Mouse (Mus musculus) hindbrain, postnatal 0 days (tissue): Measurements from ENCODE around the gene Sstr4. TPM values are rescaled to one million over a fixed set of nuclear protein-coding genes. Genes with fewer than 3 reads are reported as not detected.

Experiments used
- ATAC-seq: fragments of 200-750 bp; cut with Nextera tagmentation; 2 replicates; pipeline ENCODE4 v1.8.0; 2017; ENCODE audit warnings: mild to moderate bottlenecking, moderate TSS enrichment, moderate library complexity
- DNase-seq: peaks from one replicate; pipeline ENCODE4 v3.0.0-alpha.2; 2015; ENCODE audit warnings: low spot score
- H3K27ac ChIP-seq: fragments of 300-500 bp; sonication (generic); 2 replicates; pipeline ENCODE4 v1.5.1; 2014; ENCODE audit warnings: mild to moderate bottlenecking
- H3K27me3 ChIP-seq: fragments of 300-500 bp; sonication (generic); 2 replicates; pipeline ENCODE4 v1.6.1; 2014; ENCODE audit warnings: low read length, mixed read lengths; ENCODE audit not compliant: insufficient read depth
- H3K36me3 ChIP-seq: fragments of 300-500 bp; sonication (generic); 2 replicates; pipeline ENCODE4 v1.6.1; 2014; ENCODE audit warnings: low read length, mixed read lengths; ENCODE audit not compliant: insufficient read depth
- H3K4me1 ChIP-seq: fragments of 300-500 bp; sonication (generic); 2 replicates; pipeline ENCODE4 v1.6.1; 2014; ENCODE audit warnings: antibody characterized with exemption, low read length, mixed read lengths; ENCODE audit not compliant: insufficient read depth
- H3K4me2 ChIP-seq: fragments of 300-500 bp; sonication (generic); 2 replicates; pipeline ENCODE4 v1.6.1; 2014; ENCODE audit warnings: low read depth, mild to moderate bottlenecking, low read length, moderate library complexity, mixed read lengths
- H3K4me3 ChIP-seq: fragments of 300-500 bp; sonication (generic); 2 replicates; pipeline ENCODE4 v1.5.1; 2014; ENCODE audit warnings: low read length
- H3K9ac ChIP-seq: fragments of 300-500 bp; sonication (generic); replicated peaks from 2 replicates; pipeline ENCODE4 v1.6.1; 2014; ENCODE audit warnings: mild to moderate bottlenecking, low read length, moderate library complexity, mixed read lengths
- H3K9me3 ChIP-seq: fragments of 300-500 bp; sonication (generic); 2 replicates; pipeline ENCODE4 v1.6.1; 2016; ENCODE audit warnings: low read length, mixed read lengths
- CTCF ChIP-seq: IDR thresholded peaks from 2 replicates; pipeline ENCODE4 v1.5.1; 2016; ENCODE audit warnings: antibody characterized with exemption, control low read depth, low read depth
- WGBS: fragments of 180-500 bp; shearing (Covaris S2); extraction: QIAGEN DNeasy Blood & Tissue Kit; methylation state at CpG from one replicate; pipeline ENCODE4 v1.1.7; 2014; 5-methylcytosine and 5-hydroxymethylcytosine counted together
- polyA plus RNA-seq: library from polyadenylated mRNA; unstranded; fragments of >200 nt; fragmentation: Nextera tagmentation; extraction: Ambion mirVana; gene quantifications from 2 replicates; pipeline ENCODE4 v1.2.1, GENCODE M21; 2015
- total RNA-seq: library from RNA; depleted of rRNA; stranded (reverse); fragments of >200 nt; gene quantifications from 2 replicates; pipeline ENCODE4 v1.2.3, GENCODE M21; 2014

Sstr4 gene
- total and polyA plus RNA-seq, 2 experiments from 2014 or later: 2.7 to 13.4 TPM

GRCm38 (mm10) chr2:148428523-148428922 is 33.4 kb downstream of the Sstr4 start:
- H3K36me3 ChIP-seq: no peaks in the 10 kb centered on the region
- no peaks in the 10 kb centered on the region for H3K27me3 ChIP-seq
- 82% methylated on average over 3 of the region's 3 CpGs for WGBS
- H3K4me1 ChIP-seq: no peaks in the 10 kb centered on the region
- H3K4me3 ChIP-seq: no peak overlapping the region
- H3K4me2 ChIP-seq: no peak overlapping the region
- no peak for DNase-seq
- H3K9me3 ChIP-seq: no peaks in the 10 kb centered on the region
- no peak for TF ChIP-seq CTCF
- H3K27ac ChIP-seq: no peak overlapping the region
- ATAC-seq: no peak
- H3K9ac ChIP-seq: no peak overlapping the region

DNA sequence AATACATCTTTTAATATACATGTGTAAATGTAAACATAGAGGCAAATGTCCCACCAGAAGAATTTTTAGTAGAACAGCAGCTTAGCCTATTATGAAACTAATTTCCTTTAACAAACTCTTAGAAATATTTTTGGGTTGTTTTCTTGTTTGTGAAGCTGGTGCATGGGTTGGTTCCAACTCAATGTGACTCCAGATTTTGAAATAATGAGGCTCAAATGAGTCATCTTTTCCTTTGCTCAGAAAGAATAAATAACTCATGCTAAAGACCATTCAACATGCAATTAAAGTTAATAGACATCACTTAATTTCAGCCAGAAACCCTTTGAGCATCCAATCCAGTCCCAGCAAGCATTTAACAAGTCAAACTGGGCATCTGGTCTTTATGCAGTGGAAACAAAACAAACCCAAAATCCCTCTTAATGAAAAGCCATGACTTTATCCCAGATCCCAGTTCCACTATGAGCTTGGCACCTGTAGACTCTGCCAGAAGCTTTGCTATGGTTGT is 33.9 kb downstream of the Sstr4 start:
- H3K9ac ChIP-seq: no peak overlapping the region
- H3K27ac ChIP-seq: no peak overlapping the region
- no peaks in the 10 kb centered on the region for H3K36me3 ChIP-seq
- no peak for DNase-seq
- no peak overlapping the region for H3K4me3 ChIP-seq
- no peaks in the 10 kb centered on the region for H3K9me3 ChIP-seq
- no peaks in the 10 kb centered on the region for H3K27me3 ChIP-seq
- no peak for TF ChIP-seq CTCF
- no peak for ATAC-seq
- H3K4me1 ChIP-seq: no peaks in the 10 kb centered on the region
- no peak overlapping the region for H3K4me2 ChIP-seq

- no peaks in the 10 kb centered on the region for H3K9me3 ChIP-seq
Measured at GRCm38 (mm10) chr2:148430941-148431340, 35.8 kb downstream of the Sstr4 start.

DNA sequence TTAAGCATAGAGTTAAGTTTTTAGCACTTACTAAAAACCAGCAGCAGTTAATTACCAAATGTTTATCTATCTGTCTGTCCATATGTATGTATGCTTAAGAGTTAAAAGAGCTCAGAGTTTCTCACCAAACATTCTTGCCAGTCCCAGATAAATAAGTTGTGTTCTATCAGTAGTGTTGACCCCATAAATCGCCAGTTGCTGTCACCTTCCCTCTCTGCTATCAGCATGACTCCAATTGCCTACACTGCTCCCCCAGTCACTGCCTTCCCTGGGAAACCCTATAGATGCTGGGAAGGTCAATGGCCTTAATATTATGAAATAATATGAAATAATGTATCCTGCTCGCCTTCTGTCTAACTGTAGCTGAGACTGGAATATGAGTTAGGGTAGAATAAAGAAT is 37.2 kb downstream of the Sstr4 start:
- ATAC-seq (no peak), DNase-seq (no peak)
- WGBS: 70% methylated on average over 2 of the region's 2 CpGs
- no peaks in the 10 kb centered on the region for H3K9me3 ChIP-seq
- H3K36me3 ChIP-seq: no peaks in the 10 kb centered on the region
- no peaks in the 10 kb centered on the region for H3K27me3 ChIP-seq
- no peak overlapping the region for H3K4me2 ChIP-seq
- TF ChIP-seq CTCF: no peak
- no peak overlapping the region for H3K27ac ChIP-seq
- no peak overlapping the region for H3K4me3 ChIP-seq
- H3K9ac ChIP-seq: no peak overlapping the region
- no peaks in the 10 kb centered on the region for H3K4me1 ChIP-seq

More at GRCm38 (mm10) chr2:148430941-148431340, 35.8 kb downstream of the Sstr4 start:
- no peaks in the 10 kb centered on the region for H3K4me1 ChIP-seq
- no peak for DNase-seq
- no peak overlapping the region for H3K27ac ChIP-seq
- no peaks in the 10 kb centered on the region for H3K36me3 ChIP-seq
- H3K4me3 ChIP-seq: no peak overlapping the region
- H3K9ac ChIP-seq: no peak overlapping the region
- TF ChIP-seq CTCF: no peak
- no peak for ATAC-seq
- no peak overlapping the region for H3K4me2 ChIP-seq
- 77% methylated on average over 4 of the region's 4 CpGs for WGBS
- no peaks in the 10 kb centered on the region for H3K27me3 ChIP-seq

DNA sequence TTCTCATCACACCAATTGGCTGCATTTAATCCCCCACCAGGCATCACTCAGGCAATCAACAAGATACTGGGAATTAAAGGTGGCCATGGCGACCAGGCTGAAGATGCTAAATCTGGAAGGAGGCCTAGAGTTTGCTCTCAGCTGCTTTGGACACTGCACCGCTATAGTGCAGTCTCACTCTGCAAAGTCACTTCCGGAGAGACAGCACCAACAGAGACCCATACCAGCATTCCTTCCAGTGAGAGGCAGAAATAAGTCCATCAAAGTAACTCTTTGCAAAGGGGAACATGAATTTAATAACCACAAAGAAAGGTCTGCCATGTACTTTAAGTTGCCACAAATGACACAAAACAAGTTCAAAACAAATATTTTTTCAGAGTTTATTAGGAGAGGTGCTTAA is 41.1 kb downstream of the Sstr4 start:
- ATAC-seq: no peak
- no peak for DNase-seq
- no peak overlapping the region for H3K9ac ChIP-seq

GRCm38 (mm10) chr2:148439691-148440276 is 44.6 kb downstream of the Sstr4 start:
- Histone ChIP-seq H3K4me3 (no peak overlapping the region), H3K9ac (no peak overlapping the region), H3K4me1 (peaks cover 5% of the 10 kb centered on the region; the same call in 1 of the 2 replicates), H3K27me3 (no peaks in the 10 kb centered on the region), H3K36me3 (no peaks in the 10 kb centered on the region), H3K9me3 (no peaks in the 10 kb centered on the region), H3K27ac (no peak overlapping the region), H3K4me2 (no peak overlapping the region)
- TF ChIP-seq CTCF: no peak
- 84% methylated on average over 3 of the region's 3 CpGs for WGBS
- ATAC-seq (no peak), DNase-seq (no peak)

More for the DNA sequence above, 41.1 kb downstream of the Sstr4 start:
- no peak overlapping the region for H3K4me2 ChIP-seq
- no peak overlapping the region for H3K27ac ChIP-seq
- WGBS: 56% methylated on average over 3 of the region's 3 CpGs
- no peaks in the 10 kb centered on the region for H3K9me3 ChIP-seq
- no peaks in the 10 kb centered on the region for H3K27me3 ChIP-seq
- no peak overlapping the region for H3K4me3 ChIP-seq
- no peak for TF ChIP-seq CTCF
- H3K4me1 ChIP-seq: no peaks in the 10 kb centered on the region
- no peaks in the 10 kb centered on the region for H3K36me3 ChIP-seq

DNA sequence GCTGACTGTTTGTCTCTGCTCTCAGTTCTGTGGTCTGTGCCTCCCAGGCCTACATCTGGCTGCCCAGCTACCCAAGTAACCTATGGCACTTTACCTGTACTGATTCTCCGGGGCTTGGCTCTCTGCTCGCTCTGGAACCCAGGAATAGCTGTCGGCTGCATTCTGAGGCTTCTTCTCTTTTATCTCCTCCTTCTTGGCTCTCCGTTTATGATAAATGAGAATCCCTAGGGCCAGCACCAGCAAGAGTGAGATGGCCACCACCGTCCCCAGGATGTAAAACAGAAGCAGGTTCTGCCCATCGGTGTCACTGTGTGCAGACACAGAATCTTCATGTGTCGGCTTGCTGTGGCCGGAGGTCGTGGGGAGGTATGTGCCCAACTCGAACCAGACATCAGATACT is 46.3 kb downstream of the Sstr4 start:
- Histone ChIP-seq H3K36me3 (no peaks in the 10 kb centered on the region), H3K4me3 (no peak overlapping the region), H3K9me3 (no peaks in the 10 kb centered on the region), H3K4me2 (peak overlapping the region; percentile 13; the same call in 1 of the 2 replicates), H3K4me1 (peaks cover 5% of the 10 kb centered on the region; the same call in 1 of the 2 replicates), H3K27ac (no peak overlapping the region), H3K9ac (no peak overlapping the region), H3K27me3 (no peaks in the 10 kb centered on the region)
- DNase-seq (no peak), ATAC-seq (no peak)
- TF ChIP-seq CTCF: no peak
- WGBS: 88% methylated on average over 10 of the region's 10 CpGs
